Mouse (Mus musculus) ES-Bruce4 (cell line): ENCODE data around the gene Ykt6.
A peak's percentile ranks its signal among the peaks of the same experiment; 100 is the strongest.

ENCODE experiments used
- CTCF ChIP-seq: IDR thresholded peaks from one replicate; pipeline ENCODE4 v1.8.1; 2011; ENCODE audit warnings: low read depth, low read length
- EP300 ChIP-seq: IDR thresholded peaks from 2 replicates; pipeline ENCODE4 v1.6.1; 2011; ENCODE audit warnings: low read depth, low read length; ENCODE audit not compliant: insufficient read depth
- POLR2A ChIP-seq: IDR thresholded peaks from one replicate; pipeline ENCODE4 v1.8.1; 2011; ENCODE audit warnings: low read length; ENCODE audit not compliant: insufficient read depth

DNA sequence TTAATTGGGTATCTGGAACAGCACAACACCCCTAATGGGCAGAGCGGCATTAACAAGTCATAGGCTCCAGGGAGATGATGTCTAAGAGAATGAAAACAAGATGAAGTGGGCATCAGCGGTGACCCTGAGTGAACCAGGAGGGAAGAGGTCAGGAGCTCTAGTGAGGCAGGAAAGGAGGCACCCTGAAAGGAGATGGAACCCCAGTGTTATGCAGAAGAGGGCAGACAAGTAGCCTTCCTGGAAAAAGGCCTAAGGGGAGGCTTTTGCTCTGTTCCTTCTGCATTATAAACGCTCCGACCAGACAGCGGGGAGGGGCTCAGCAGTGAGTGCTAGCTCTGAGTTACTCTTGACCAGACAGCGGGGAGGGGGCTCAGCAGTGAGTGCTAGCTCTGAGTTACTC is 12.5 kb upstream of the Ykt6 start:
- TF ChIP-seq EP300 (peak; percentile 94), CTCF (no peak), POLR2A (no peak)
